Mouse (Mus musculus) heart, adult 18-20 months (tissue): ENCODE measurements at regions not wholly inside any gene's neighbourhood (a gene's known extent, or its start where the extent isn't known, plus 50 kb on each side); places are given as distances from the start of the nearest gene placed in this dataset.
"Not testable (repeated sequence)": the region's sequence is repeated elsewhere in the genome, so short reads cannot be mapped to it uniquely, and the experiment has no call there.

Experiments used
- DNase-seq, 2 experiments: peaks; one replicate each; pipeline ENCODE4 v3.0.0; 2021 to 2022; ENCODE audit warnings: mixed read lengths in 1 of 2

DNA sequence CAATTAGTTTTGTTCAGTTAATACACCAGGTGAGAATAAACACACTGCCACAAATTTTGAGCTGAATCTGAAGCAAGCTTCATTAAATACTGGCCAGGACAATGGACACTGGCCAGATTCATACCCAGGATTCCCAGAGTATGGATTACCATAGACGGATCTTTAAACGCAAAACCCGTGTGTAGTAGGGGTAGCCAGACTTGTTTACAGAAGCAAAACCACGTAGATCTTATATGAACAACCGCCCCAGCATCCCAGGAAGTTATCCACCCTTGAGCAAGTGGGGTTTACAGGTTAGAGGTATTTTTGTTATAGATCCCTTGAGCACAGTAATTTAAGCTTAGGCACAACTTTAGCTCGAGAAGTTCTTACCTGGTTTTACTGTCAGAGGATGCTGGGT is 71.1 kb upstream of the Ezr start:
- no peak for DNase-seq

GRCm38 (mm10) chr17:6852177-6852947 is 69.8 kb upstream of the Ezr start:
- peak in 1 of 2 experiments; percentile 54 for DNase-seq

GRCm38 (mm10) chr17:6850513-6850912 is 67.9 kb upstream of the Ezr start:
- DNase-seq, result no peak

DNA sequence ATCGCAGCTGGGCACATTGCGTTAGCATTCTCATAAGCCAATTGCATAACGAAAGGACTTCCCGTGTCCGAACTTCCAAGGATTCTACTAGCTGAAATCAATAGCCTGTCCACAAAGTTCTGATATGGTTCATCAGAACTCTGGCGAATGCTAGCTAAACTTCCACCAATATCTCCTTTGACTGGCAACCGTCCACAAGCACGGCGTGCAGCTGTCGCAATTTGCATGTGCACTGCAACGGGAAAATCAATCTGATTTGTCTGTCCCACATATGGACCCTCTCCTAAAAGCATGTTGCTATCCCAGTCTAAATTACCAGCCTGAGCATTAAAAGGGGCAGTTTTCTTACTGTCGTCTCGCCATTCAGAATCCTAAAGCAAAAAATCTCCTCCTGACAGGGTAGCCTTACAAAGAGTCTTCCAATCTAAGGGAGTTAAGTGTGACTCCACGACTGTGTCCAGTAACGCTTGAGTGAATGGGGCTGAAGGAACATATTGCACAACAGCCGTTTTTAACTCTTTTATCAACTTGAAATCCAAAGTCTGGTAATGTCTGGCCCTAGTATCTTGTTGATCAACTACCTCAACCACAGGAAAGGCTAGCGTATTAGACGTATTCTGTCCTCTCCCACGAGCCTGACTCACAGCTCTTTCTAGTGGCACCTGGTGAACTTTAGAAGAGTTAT is 59.3 kb upstream of the Ezr start:
- DNase-seq, result not testable (repeated sequence)

- peak; percentile 66 to 71 for DNase-seq
Measured at GRCm38 (mm10) chr17:6835333-6835916, 52.8 kb upstream of the Ezr start.
